Mouse (Mus musculus): ENCODE measurements around the gene Ebf1. TPM values are rescaled to one million over a fixed set of nuclear protein-coding genes. Genes with fewer than 3 reads are reported as not detected.

The Ebf1 gene
- polyA plus RNA-seq, 1 experiment from 2014 or later = 61.7 TPM

- Histone ChIP-seq H3K4me2 (ENCODE audit: low read depth, severe bottlenecking) (no peak overlapping the region), H3K27ac (replicated peaks; ENCODE audit: low read depth, low read length) (no peak overlapping the region), H3K4me1 (ENCODE audit: control insufficient read depth, insufficient read depth, low read length) (no peaks in the 10 kb centered on the region), H3K9ac (ENCODE audit: low read length) (no peak overlapping the region), H3K9me3 (ENCODE audit: control insufficient read depth, low read length) (no peaks in the 10 kb centered on the region), H3K36me3 (ENCODE audit: control insufficient read depth, insufficient read depth, low read length) (no peaks in the 10 kb centered on the region), H3K4me3 (ENCODE audit: low read depth, low read length) (no peak overlapping the region), H3K27me3 (ENCODE audit: control insufficient read depth, insufficient read depth, low read length) (no peaks in the 10 kb centered on the region)
- ATAC-seq (ENCODE audit: insufficient number of reproducible peaks, low FRiP score, low TSS enrichment, low read depth) (no peak), DNase-seq (ENCODE audit: low spot score) (no peak)
- WGBS = 68% methylated on average over 14 of the region's 14 CpGs
Measured at GRCm38 (mm10) chr11:44866476-44867149, 249.5 kb downstream of the Ebf1 start.

GRCm38 (mm10) chr11:44867433-44867832 lies 250.3 kb downstream of the Ebf1 start:
- Histone ChIP-seq H3K4me3 (ENCODE audit: low read depth, low read length) (no peak overlapping the region), H3K9ac (ENCODE audit: low read length) (no peak overlapping the region), H3K4me2 (ENCODE audit: low read depth, severe bottlenecking) (no peak overlapping the region), H3K27me3 (ENCODE audit: control insufficient read depth, insufficient read depth, low read length) (no peaks in the 10 kb centered on the region), H3K36me3 (ENCODE audit: control insufficient read depth, insufficient read depth, low read length) (no peaks in the 10 kb centered on the region), H3K27ac (replicated peaks; ENCODE audit: low read depth, low read length) (no peak overlapping the region), H3K4me1 (ENCODE audit: control insufficient read depth, insufficient read depth, low read length) (no peaks in the 10 kb centered on the region), H3K9me3 (ENCODE audit: control insufficient read depth, low read length) (no peaks in the 10 kb centered on the region)
- ATAC-seq (ENCODE audit: insufficient number of reproducible peaks, low FRiP score, low TSS enrichment, low read depth) (no peak), DNase-seq (ENCODE audit: low spot score) (no peak)
- 77% methylated on average over 4 of the region's 4 CpGs for WGBS

- Histone ChIP-seq H3K4me2 (ENCODE audit: low read depth, severe bottlenecking) (no peak overlapping the region), H3K4me1 (ENCODE audit: control insufficient read depth, insufficient read depth, low read length) (no peaks in the 10 kb centered on the region), H3K36me3 (ENCODE audit: control insufficient read depth, insufficient read depth, low read length) (no peaks in the 10 kb centered on the region), H3K4me3 (ENCODE audit: low read depth, low read length) (no peak overlapping the region), H3K27me3 (ENCODE audit: control insufficient read depth, insufficient read depth, low read length) (no peaks in the 10 kb centered on the region), H3K9me3 (ENCODE audit: control insufficient read depth, low read length) (no peaks in the 10 kb centered on the region), H3K9ac (ENCODE audit: low read length) (no peak overlapping the region), H3K27ac (replicated peaks; ENCODE audit: low read depth, low read length) (no peak overlapping the region)
- 98% methylated on average over 1 of the region's 1 CpGs for WGBS
- ATAC-seq (ENCODE audit: insufficient number of reproducible peaks, low FRiP score, low TSS enrichment, low read depth) = no peak
- DNase-seq (ENCODE audit: low spot score) = no peak
Measured at GRCm38 (mm10) chr11:44873876-44874275, 256.8 kb downstream of the Ebf1 start.

- H3K27me3 ChIP-seq (ENCODE audit: control insufficient read depth, insufficient read depth, low read length) = no peaks in the 10 kb centered on the region
- no peak overlapping the region for H3K4me2 ChIP-seq (ENCODE audit: low read depth, severe bottlenecking)
- ATAC-seq (ENCODE audit: insufficient number of reproducible peaks, low FRiP score, low TSS enrichment, low read depth) (no peak), DNase-seq (ENCODE audit: low spot score) (no peak)
- no peaks in the 10 kb centered on the region for H3K9me3 ChIP-seq (ENCODE audit: control insufficient read depth, low read length)
- no peaks in the 10 kb centered on the region for H3K36me3 ChIP-seq (ENCODE audit: control insufficient read depth, insufficient read depth, low read length)
- H3K4me3 ChIP-seq (ENCODE audit: low read depth, low read length) = no peak overlapping the region
- H3K4me1 ChIP-seq (ENCODE audit: control insufficient read depth, insufficient read depth, low read length) = no peaks in the 10 kb centered on the region
- no peak overlapping the region for H3K9ac ChIP-seq (ENCODE audit: low read length)
- 88% methylated on average over 3 of the region's 3 CpGs for WGBS
- no peak overlapping the region for H3K27ac ChIP-seq (replicated peaks; ENCODE audit: low read depth, low read length)
Measured at GRCm38 (mm10) chr11:44875171-44875570, 258.1 kb downstream of the Ebf1 start.

GRCm38 (mm10) chr11:44881056-44881683 lies 264.1 kb downstream of the Ebf1 start:
- Histone ChIP-seq H3K9me3 (ENCODE audit: control insufficient read depth, low read length) (no peaks in the 10 kb centered on the region), H3K9ac (ENCODE audit: low read length) (no peak overlapping the region), H3K4me2 (ENCODE audit: low read depth, severe bottlenecking) (no peak overlapping the region), H3K36me3 (ENCODE audit: control insufficient read depth, insufficient read depth, low read length) (no peaks in the 10 kb centered on the region), H3K27ac (replicated peaks; ENCODE audit: low read depth, low read length) (no peak overlapping the region), H3K4me3 (ENCODE audit: low read depth, low read length) (no peak overlapping the region), H3K27me3 (ENCODE audit: control insufficient read depth, insufficient read depth, low read length) (no peaks in the 10 kb centered on the region), H3K4me1 (ENCODE audit: control insufficient read depth, insufficient read depth, low read length) (no peaks in the 10 kb centered on the region)
- DNase-seq (ENCODE audit: low spot score) (no peak), ATAC-seq (ENCODE audit: insufficient number of reproducible peaks, low FRiP score, low TSS enrichment, low read depth) (no peak)
- WGBS = 48% methylated on average over 9 of the region's 9 CpGs

GRCm38 (mm10) chr11:44882476-44882970 lies 265.4 kb downstream of the Ebf1 start:
- Histone ChIP-seq H3K27ac (replicated peaks; ENCODE audit: low read depth, low read length) (no peak overlapping the region), H3K27me3 (ENCODE audit: control insufficient read depth, insufficient read depth, low read length) (no peaks in the 10 kb centered on the region), H3K9me3 (ENCODE audit: control insufficient read depth, low read length) (no peaks in the 10 kb centered on the region), H3K4me3 (ENCODE audit: low read depth, low read length) (no peak overlapping the region), H3K4me1 (ENCODE audit: control insufficient read depth, insufficient read depth, low read length) (no peaks in the 10 kb centered on the region), H3K9ac (ENCODE audit: low read length) (no peak overlapping the region), H3K4me2 (ENCODE audit: low read depth, severe bottlenecking) (no peak overlapping the region), H3K36me3 (ENCODE audit: control insufficient read depth, insufficient read depth, low read length) (no peaks in the 10 kb centered on the region)
- DNase-seq (ENCODE audit: low spot score) (no peak), ATAC-seq (ENCODE audit: insufficient number of reproducible peaks, low FRiP score, low TSS enrichment, low read depth) (no peak)
- 75% methylated on average over 4 of the region's 4 CpGs for WGBS

DNA sequence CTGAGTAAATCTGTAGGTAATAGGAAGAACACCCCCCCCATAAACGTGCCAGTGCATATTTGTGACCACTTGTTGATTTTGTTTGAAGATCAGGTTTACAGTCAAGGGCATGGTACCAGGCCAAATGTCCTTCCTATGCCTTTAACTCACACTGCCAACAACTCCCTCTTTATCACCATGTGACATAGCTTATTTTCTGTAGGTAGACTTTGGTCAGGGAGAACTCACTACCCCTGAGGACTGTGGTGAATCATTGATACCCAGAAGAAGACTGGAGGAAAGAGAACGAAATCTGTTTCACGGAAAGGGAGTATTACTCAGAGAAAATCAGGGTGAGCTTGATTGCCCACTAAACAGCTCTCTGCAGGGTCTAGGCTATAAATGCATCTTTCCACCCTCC lies 267.2 kb downstream of the Ebf1 start:
- 82% methylated on average over 3 of the region's 3 CpGs for WGBS
- no peaks in the 10 kb centered on the region for H3K36me3 ChIP-seq (ENCODE audit: control insufficient read depth, insufficient read depth, low read length)
- no peak for ATAC-seq (ENCODE audit: insufficient number of reproducible peaks, low FRiP score, low TSS enrichment, low read depth)

GRCm38 (mm10) chr11:44886897-44887296 lies 269.8 kb downstream of the Ebf1 start:
- Histone ChIP-seq H3K4me1 (ENCODE audit: control insufficient read depth, insufficient read depth, low read length) (no peaks in the 10 kb centered on the region), H3K9ac (ENCODE audit: low read length) (no peak overlapping the region), H3K9me3 (ENCODE audit: control insufficient read depth, low read length) (no peaks in the 10 kb centered on the region), H3K4me2 (ENCODE audit: low read depth, severe bottlenecking) (no peak overlapping the region), H3K36me3 (ENCODE audit: control insufficient read depth, insufficient read depth, low read length) (no peaks in the 10 kb centered on the region), H3K27me3 (ENCODE audit: control insufficient read depth, insufficient read depth, low read length) (no peaks in the 10 kb centered on the region), H3K27ac (replicated peaks; ENCODE audit: low read depth, low read length) (no peak overlapping the region), H3K4me3 (ENCODE audit: low read depth, low read length) (no peak overlapping the region)
- ATAC-seq (ENCODE audit: insufficient number of reproducible peaks, low FRiP score, low TSS enrichment, low read depth) = no peak
- 93% methylated on average over 2 of the region's 2 CpGs for WGBS
- DNase-seq (ENCODE audit: low spot score) = no peak

More for the DNA sequence above, 267.2 kb downstream of the Ebf1 start:
- DNase-seq (ENCODE audit: low spot score) = no peak
- H3K9me3 ChIP-seq (ENCODE audit: control insufficient read depth, low read length) = no peaks in the 10 kb centered on the region
- H3K27me3 ChIP-seq (ENCODE audit: control insufficient read depth, insufficient read depth, low read length) = no peaks in the 10 kb centered on the region
- H3K9ac ChIP-seq (ENCODE audit: low read length) = no peak overlapping the region
- no peak overlapping the region for H3K27ac ChIP-seq (replicated peaks; ENCODE audit: low read depth, low read length)
- no peak overlapping the region for H3K4me2 ChIP-seq (ENCODE audit: low read depth, severe bottlenecking)
- no peak overlapping the region for H3K4me3 ChIP-seq (ENCODE audit: low read depth, low read length)
- no peaks in the 10 kb centered on the region for H3K4me1 ChIP-seq (ENCODE audit: control insufficient read depth, insufficient read depth, low read length)

Data from limb, embryonic 11.5 days (tissue).